Mouse (Mus musculus) stomach, adult 2 months (tissue): ENCODE data around the gene Spata3. TPM values are rescaled to one million over a fixed set of nuclear protein-coding genes. Genes with fewer than 3 reads are reported as not detected.

Experiments
- polyA plus RNA-seq: library from polyadenylated mRNA; depleted of rRNA; stranded (reverse); fragments of >200 nt; gene quantifications from 2 replicates; pipeline ENCODE4 v1.2.3, GENCODE M21; 2012; rRNA removed

The Spata3 gene
- polyA plus RNA-seq, result not detected in 2 replicates

DNA sequence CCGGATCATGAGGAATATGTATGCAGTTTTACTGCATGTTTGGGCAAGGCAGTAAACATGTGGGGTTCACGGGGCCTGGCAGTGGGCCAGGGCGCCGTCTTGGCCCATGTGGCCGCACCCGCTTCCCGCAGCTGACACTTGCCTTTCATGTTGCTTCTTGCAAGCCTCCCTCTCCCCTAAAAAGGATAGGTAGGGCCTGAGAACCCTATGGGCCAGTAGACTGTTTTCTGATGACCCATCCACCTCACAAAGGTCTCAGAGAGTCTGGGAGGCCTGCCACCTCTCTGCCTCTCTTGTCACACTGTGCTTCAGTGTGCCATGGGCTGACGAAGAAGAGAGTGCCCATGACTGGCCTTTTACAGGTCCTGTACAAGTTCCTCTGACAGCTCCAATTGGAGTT, at the start of gene Spata3:
TSS of gene Spata3 (plus strand) at position 301 of the 400 bp plus-strand sequence.

DNA sequence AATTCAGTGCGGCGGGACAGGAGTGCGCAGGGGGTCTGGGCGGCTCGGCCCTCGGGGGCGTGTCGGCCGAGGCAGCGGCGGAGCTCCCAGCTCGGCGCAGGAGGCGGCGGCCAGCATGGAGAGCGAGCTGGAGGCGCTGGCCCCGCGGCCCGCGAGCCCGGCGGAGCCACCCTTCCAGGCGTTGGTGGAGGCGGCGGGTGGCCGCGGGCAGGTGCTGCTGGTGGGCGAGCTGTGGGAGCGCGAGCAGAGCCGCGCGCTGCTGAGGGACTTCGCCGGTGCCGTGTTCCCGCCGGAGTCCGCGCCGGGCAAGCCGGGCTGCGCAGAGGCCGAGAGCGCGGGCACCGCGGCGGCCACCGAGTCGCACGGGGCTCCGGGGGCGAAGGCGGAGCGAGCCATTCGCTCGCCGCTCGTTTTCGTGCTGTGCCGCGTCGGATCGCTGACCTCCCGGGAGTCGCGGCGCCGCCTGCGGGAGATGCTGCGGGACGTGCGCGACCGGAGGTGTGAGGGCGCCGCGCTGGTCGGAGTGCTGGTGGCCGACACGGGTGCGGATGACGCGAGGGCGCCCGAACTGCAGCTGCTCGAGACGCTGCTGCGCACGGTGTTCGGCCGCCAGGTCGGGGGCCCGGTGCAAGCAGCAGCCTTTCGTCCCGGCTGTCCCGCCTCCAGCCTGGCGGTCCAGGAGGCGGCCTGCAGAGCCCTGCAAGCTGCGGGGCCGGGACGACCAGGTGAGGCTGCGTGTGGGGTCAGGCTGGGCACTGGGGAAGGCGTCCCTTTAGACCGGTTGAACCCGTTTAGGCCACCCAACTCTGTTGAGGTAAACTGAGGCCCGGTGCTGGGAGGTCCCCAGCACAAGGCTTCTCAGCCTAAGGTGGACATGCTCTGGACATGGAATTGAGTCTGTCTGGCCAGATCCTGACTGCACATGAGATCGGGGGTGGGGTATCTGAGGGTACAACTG, 29.5 kb downstream of the Spata3 start, which contains the start of gene 2810459M11Rik:
TSS of gene 2810459M11Rik (plus strand) at position 16 of the 958 bp plus-strand sequence.

DNA sequence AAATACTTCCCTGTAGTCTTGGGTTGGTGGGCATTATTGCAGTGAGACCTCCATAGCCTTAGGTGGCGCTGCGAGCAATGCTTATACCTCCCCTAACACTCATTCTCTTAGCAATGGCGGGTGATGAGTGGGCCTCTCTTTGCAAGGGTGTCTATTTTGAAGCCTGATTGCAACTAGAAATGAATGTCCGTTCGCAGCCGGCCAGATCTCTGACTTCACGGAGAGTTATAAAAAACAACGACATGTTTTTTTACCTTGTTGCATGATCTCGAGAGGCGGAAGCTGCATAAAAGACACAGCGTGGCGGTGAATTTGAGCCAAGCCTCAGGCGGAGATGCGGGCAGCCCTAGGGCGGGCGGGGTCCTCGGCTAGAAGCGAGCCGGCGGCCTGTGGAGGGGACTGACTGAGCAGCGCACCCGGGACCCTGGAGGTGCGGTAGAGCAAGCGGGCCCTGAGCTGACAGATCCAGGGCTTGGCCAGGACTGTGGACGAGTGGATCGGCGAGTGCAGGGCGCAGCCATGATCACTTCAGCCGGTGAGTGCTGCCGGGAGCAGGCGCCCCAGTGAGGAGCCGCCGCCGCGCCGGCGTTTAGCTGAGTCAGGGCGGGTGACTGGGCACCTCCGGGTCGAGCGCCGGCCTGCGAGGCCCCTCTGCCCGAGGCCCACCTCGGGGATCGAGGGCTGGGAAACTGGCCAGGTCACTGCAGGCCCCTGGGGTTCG, 47.8 kb downstream of the Spata3 start, which contains the start of gene Psmd1:
TSS of gene Psmd1 (plus strand) at position 117 of the 721 bp plus-strand sequence.

Other genes starting within 250 kb of the Spata3 start
- gene A630001G21Rik, start 238.2 kb upstream of the Spata3 start, polyA plus RNA-seq, result 0.05 and 0.14 TPM in 2 replicates
- 19.4 and 21.3 TPM in 2 replicates for gene Cab39, start 223.4 kb upstream of the Spata3 start, polyA plus RNA-seq
- gene Itm2c, start 122.5 kb upstream of the Spata3 start, polyA plus RNA-seq, result 78.0 and 89.6 TPM in 2 replicates
- not detected in 2 replicates for gene 4933407L21Rik, start 88.3 kb upstream of the Spata3 start, polyA plus RNA-seq
- gene Gpr55, start 55.8 kb upstream of the Spata3 start, polyA plus RNA-seq, result 0.15 and 0.19 TPM in 2 replicates
- gene 2810459M11Rik, start 29.0 kb downstream of the Spata3 start, polyA plus RNA-seq, result 9.8 and 14.5 TPM in 2 replicates
- 9.0 and 9.3 TPM in 2 replicates for gene Psmd1, start 47.6 kb downstream of the Spata3 start, polyA plus RNA-seq
- 1.9 TPM in 2 replicates for gene Htr2b, start 95.2 kb downstream of the Spata3 start, polyA plus RNA-seq
- gene Gm21972, start 116.8 kb downstream of the Spata3 start, polyA plus RNA-seq, result 0.12 TPM in 1 of 2 replicates, not detected in the other
- 1.1 and 1.5 TPM in 2 replicates for gene Armc9, start 138.0 kb downstream of the Spata3 start, polyA plus RNA-seq